In genomic region chr12:84008729-84009128, GRCm38 (mm10) we compare ENCODE assay signal across 10 mouse cellular contexts. TPM values are rescaled to one million over a fixed set of nuclear protein-coding genes. Genes with fewer than 3 reads are reported as not detected.
DNase-seq lines count a peak whose midpoint lies in the region; ATAC-seq and TF ChIP-seq lines count a peak whose summit lies in the region.
"Had no signal": no experiment of that assay in that cellular context is flagged by ENCODE, and none has a peak within 500 bp of the region (broad histone marks: within the 10 kb centered on the region; RNA-seq: fewer than 3 reads in every experiment).

No protein-coding gene starts in this region.

- no peak for TF ChIP-seq CTCF in kidney, postnatal 0 days (IDR thresholded peaks at IDR 0.05; ENCODE audit: low read depth)
- no peak for TF ChIP-seq CTCF in intestine, postnatal 0 days (IDR thresholded peaks at IDR 0.05; ENCODE audit: low read depth)
- no peak for TF ChIP-seq CTCF in midbrain, postnatal 0 days (IDR thresholded peaks at IDR 0.05)

- H3K4me1 ChIP-seq in kidney, postnatal 0 days (replicated peaks; ENCODE audit: insufficient read depth, low read length): peaks cover 16% of the 10 kb centered on the region
- peaks cover 42% of the 10 kb centered on the region for H3K4me1 ChIP-seq in forebrain, embryonic 10.5 days
- no peaks in the 10 kb centered on the region for H3K4me1 ChIP-seq in intestine, postnatal 0 days (replicated peaks; ENCODE audit: control insufficient read depth, insufficient read depth, low read length)
- peaks cover 9% of the 10 kb centered on the region; the same call in 1 of the 2 replicates for H3K4me1 ChIP-seq in midbrain, postnatal 0 days (ENCODE audit: insufficient read depth, low read length)

- peak overlapping the region; percentile 58 for H3K9ac ChIP-seq in kidney, postnatal 0 days (ENCODE audit: low read depth, low read length)
- H3K9ac ChIP-seq in intestine, postnatal 0 days (ENCODE audit: low read depth, low read length): 0 out of 2 replicates have a peak overlapping the region, but pooled peaks have one; percentile 60
- H3K9ac ChIP-seq in midbrain, postnatal 0 days (replicated peaks; ENCODE audit: low read length, poor library complexity, severe bottlenecking): no peak overlapping the region

- H3K36me3 ChIP-seq in kidney, postnatal 0 days (ENCODE audit: insufficient read depth, low read length): no peaks in the 10 kb centered on the region
- H3K36me3 ChIP-seq in forebrain, embryonic 10.5 days (replicated peaks): no peaks in the 10 kb centered on the region
- H3K36me3 ChIP-seq in intestine, postnatal 0 days (ENCODE audit: control insufficient read depth, insufficient read depth): no peaks in the 10 kb centered on the region
- H3K36me3 ChIP-seq in midbrain, postnatal 0 days (ENCODE audit: insufficient read depth, low read length): no peaks in the 10 kb centered on the region
- H3K36me3 ChIP-seq: G1E had no signal

- peak overlapping the region; percentile 37 for H3K4me3 ChIP-seq in kidney, postnatal 0 days (replicated peaks; ENCODE audit: low read depth, low read length)
- peak overlapping the region; percentile 54 for H3K4me3 ChIP-seq in forebrain, embryonic 10.5 days
- peak overlapping the region; percentile 49 for H3K4me3 ChIP-seq in intestine, postnatal 0 days (ENCODE audit: low read depth, low read length)
- H3K4me3 ChIP-seq in midbrain, postnatal 0 days (ENCODE audit: low read depth, low read length): peak overlapping the region; percentile 45

- H3K9me3 ChIP-seq in kidney, postnatal 0 days (replicated peaks; ENCODE audit: low read length): no peaks in the 10 kb centered on the region
- H3K9me3 ChIP-seq in forebrain, embryonic 10.5 days: no peaks in the 10 kb centered on the region
- no peaks in the 10 kb centered on the region for H3K9me3 ChIP-seq in intestine, postnatal 0 days (ENCODE audit: control insufficient read depth)
- H3K9me3 ChIP-seq in midbrain, postnatal 0 days (ENCODE audit: low read length): no peaks in the 10 kb centered on the region

- WGBS in kidney, postnatal 0 days: 65% methylated on average over 8 of the region's 8 CpGs
- 70% methylated on average over 8 of the region's 8 CpGs for WGBS in forebrain, embryonic 10.5 days
- WGBS in intestine, postnatal 0 days: 48% methylated on average over 8 of the region's 8 CpGs
- WGBS in midbrain, postnatal 0 days: 33% methylated on average over 8 of the region's 8 CpGs

- H3K27me3 ChIP-seq in kidney, postnatal 0 days (ENCODE audit: insufficient read depth, low read length): no peaks in the 10 kb centered on the region
- H3K27me3 ChIP-seq in forebrain, embryonic 10.5 days (ENCODE audit: poor library complexity, severe bottlenecking): peaks cover 12% of the 10 kb centered on the region; the same call in 1 of the 2 replicates
- H3K27me3 ChIP-seq in intestine, postnatal 0 days (replicated peaks; ENCODE audit: control insufficient read depth, insufficient read depth, low read length): no peaks in the 10 kb centered on the region
- H3K27me3 ChIP-seq in midbrain, postnatal 0 days (ENCODE audit: insufficient read depth, low read length): no peaks in the 10 kb centered on the region

- peak overlapping the region; percentile 73 for H3K27ac ChIP-seq in kidney, postnatal 0 days
- H3K27ac ChIP-seq in forebrain, embryonic 10.5 days: peak overlapping the region; percentile 84
- H3K27ac ChIP-seq in intestine, postnatal 0 days (ENCODE audit: low read depth, low read length): peak overlapping the region; percentile 71
- H3K27ac ChIP-seq in midbrain, postnatal 0 days (ENCODE audit: low read depth, low read length): peak overlapping the region; percentile 57

- H3K4me2 ChIP-seq in kidney, postnatal 0 days (ENCODE audit: low read length): peak overlapping the region; percentile 56
- peak overlapping the region; percentile 72 for H3K4me2 ChIP-seq in intestine, postnatal 0 days (replicated peaks; ENCODE audit: low read depth)
- H3K4me2 ChIP-seq in midbrain, postnatal 0 days (ENCODE audit: low read depth, low read length, poor library complexity, severe bottlenecking): peak overlapping the region; percentile 55

- ATAC-seq in kidney, postnatal 0 days (replicated peaks; ENCODE audit: low FRiP score, low read depth): no peak
- no peak for ATAC-seq in intestine, postnatal 0 days
- ATAC-seq in midbrain, postnatal 0 days (ENCODE audit: low FRiP score): 0 out of 2 replicates have a peak, but pooled peaks have one; percentile 55

- no peak for DNase-seq in kidney, postnatal 0 days (ENCODE audit: low spot score)
- DNase-seq in kidney, adult 11 months: no peak
- no peak for DNase-seq in forebrain, embryonic 10.5 days (ENCODE audit: extremely low spot score, low spot score)
- DNase-seq in midbrain, postnatal 0 days (ENCODE audit: low spot score): no peak
- no peak for DNase-seq in urinary bladder, postnatal 36 days (ENCODE audit: low spot score in 2 of 2)
- DNase-seq in natural killer cell, adult 2 months (ENCODE audit: low spot score in 2 of 2): no peak
- no peak for DNase-seq in kidney, postnatal 36 days

RNA-seq across cellular contexts. Expression of gene Acot1, which starts 0.6 kb away (rescaled TPM):
- polyA plus RNA-seq in kidney, postnatal 0 days (2015; fragmentation: Nextera tagmentation; extraction: Ambion mirVana): 176 and 184 TPM in 2 replicates
- 22.4 and 23.5 TPM in 2 replicates for polyA plus RNA-seq in forebrain, embryonic 10.5 days (2016; fragmentation: Nextera tagmentation; extraction: Ambion mirVana)
- polyA plus RNA-seq in intestine, postnatal 0 days (2015; fragmentation: Nextera tagmentation; extraction: Ambion mirVana): 251 and 267 TPM in 2 replicates
- total RNA-seq in midbrain, postnatal 0 days (2014; rRNA removed): 117 and 120 TPM in 2 replicates
- 114 and 120 TPM in 2 replicates for polyA plus RNA-seq in midbrain, postnatal 0 days (2015; fragmentation: Nextera tagmentation; extraction: Ambion mirVana)
- polyA plus RNA-seq: G1E had no signal

RNA-seq across cellular contexts. Expression of gene Acot2, which starts 21.1 kb away (rescaled TPM):
- polyA plus RNA-seq in kidney, postnatal 0 days (2015; fragmentation: Nextera tagmentation; extraction: Ambion mirVana): 64.8 and 71.9 TPM in 2 replicates
- 14.9 and 16.0 TPM in 2 replicates for polyA plus RNA-seq in forebrain, embryonic 10.5 days (2016; fragmentation: Nextera tagmentation; extraction: Ambion mirVana)
- polyA plus RNA-seq in intestine, postnatal 0 days (2015; fragmentation: Nextera tagmentation; extraction: Ambion mirVana): 63.7 and 69.3 TPM in 2 replicates
- total RNA-seq in midbrain, postnatal 0 days (2014; rRNA removed): 16.7 and 20.7 TPM in 2 replicates
- polyA plus RNA-seq in midbrain, postnatal 0 days (2015; fragmentation: Nextera tagmentation; extraction: Ambion mirVana): 22.1 and 26.0 TPM in 2 replicates

RNA-seq across cellular contexts. Expression of gene Heatr4, which starts 24.1 kb away (rescaled TPM):
- polyA plus RNA-seq in kidney, postnatal 0 days (2015; fragmentation: Nextera tagmentation; extraction: Ambion mirVana): not detected in 2 replicates
- not detected in 2 replicates for polyA plus RNA-seq in forebrain, embryonic 10.5 days (2016; fragmentation: Nextera tagmentation; extraction: Ambion mirVana)
- 0.04 TPM in 1 of 2 replicates, not detected in the other for polyA plus RNA-seq in intestine, postnatal 0 days (2015; fragmentation: Nextera tagmentation; extraction: Ambion mirVana)
- total RNA-seq in midbrain, postnatal 0 days (2014; rRNA removed): 0.05 TPM in 1 of 2 replicates, not detected in the other
- 0.10 TPM in 1 of 2 replicates, not detected in the other for polyA plus RNA-seq in midbrain, postnatal 0 days (2015; fragmentation: Nextera tagmentation; extraction: Ambion mirVana)
- polyA plus RNA-seq: brain, embryonic 14.5 days; G1E had no signal

RNA-seq across cellular contexts. Expression of gene Acot4, which starts 29.4 kb away (rescaled TPM):
- 17.5 and 20.7 TPM in 2 replicates for polyA plus RNA-seq in kidney, postnatal 0 days (2015; fragmentation: Nextera tagmentation; extraction: Ambion mirVana)
- polyA plus RNA-seq in forebrain, embryonic 10.5 days (2016; fragmentation: Nextera tagmentation; extraction: Ambion mirVana): 0.14 and 0.15 TPM in 2 replicates
- polyA plus RNA-seq in intestine, postnatal 0 days (2015; fragmentation: Nextera tagmentation; extraction: Ambion mirVana): 45.2 and 53.8 TPM in 2 replicates
- 0.33 and 1.7 TPM in 2 replicates for total RNA-seq in midbrain, postnatal 0 days (2014; rRNA removed)
- polyA plus RNA-seq in midbrain, postnatal 0 days (2015; fragmentation: Nextera tagmentation; extraction: Ambion mirVana): 0.84 and 1.3 TPM in 2 replicates
- polyA plus RNA-seq: G1E had no signal

RNA-seq across cellular contexts. Expression of gene Gm49366, which starts 30.0 kb away (rescaled TPM):
- polyA plus RNA-seq in kidney, postnatal 0 days (2015; fragmentation: Nextera tagmentation; extraction: Ambion mirVana): not detected in 2 replicates
- polyA plus RNA-seq in forebrain, embryonic 10.5 days (2016; fragmentation: Nextera tagmentation; extraction: Ambion mirVana): not detected in 2 replicates
- not detected in 2 replicates for polyA plus RNA-seq in intestine, postnatal 0 days (2015; fragmentation: Nextera tagmentation; extraction: Ambion mirVana)
- total RNA-seq in midbrain, postnatal 0 days (2014; rRNA removed): not detected in 2 replicates
- not detected in 2 replicates for polyA plus RNA-seq in midbrain, postnatal 0 days (2015; fragmentation: Nextera tagmentation; extraction: Ambion mirVana)
- total RNA-seq: G1E had no signal
- polyA plus RNA-seq: G1E had no signal
